Mouse (Mus musculus) gastrocnemius, adult 2 months (tissue): ENCODE data around the gene Bag1. TPM values are rescaled to one million over a fixed set of nuclear protein-coding genes. Genes with fewer than 3 reads are reported as not detected.

ENCODE experiments used
- DNase-seq: peaks from one replicate; pipeline ENCODE4 v3.0.0; 2022
- H3K27ac ChIP-seq: fragments of 200-600 bp; 2 replicates; pipeline ENCODE4 v1.8.1; 2022; ENCODE audit warnings: mild to moderate bottlenecking
- H3K4me3 ChIP-seq: fragments of 200-600 bp; 2 replicates; pipeline ENCODE4 v1.8.1; 2022; ENCODE audit warnings: mild to moderate bottlenecking, moderate library complexity
- CTCF ChIP-seq: fragments of 200-600 bp; IDR thresholded peaks from 2 replicates; pipeline ENCODE4 v1.8.1; 2022; ENCODE audit warnings: antibody characterized with exemption, mild to moderate bottlenecking, moderate library complexity
- intact Hi-C: fragments of 180-260 bp; cut with DNase I; formaldehyde crosslinking; loops from one replicate; pipeline ENCODE4 v1.15.1; 2025
- long read RNA-seq, 2 experiments: library from polyadenylated mRNA; stranded (forward); transcript quantifications; one replicate each; pipeline ENCODE4 v2.0.0; 2021
- total RNA-seq, 2 experiments: library from RNA; stranded (reverse); gene quantifications; 2 replicates each; pipeline ENCODE4 v1.2.3; 2021

Gene Bag1
- 100 to 1,000 TPM; 201 to 232 TPM for total RNA-seq
- long read RNA-seq, experiment 1, transcript Bag1-202 (7 exons, 1,336 nt) = major isoform, 366 of 375 reads
- long read RNA-seq, experiment 1, partial matches to known transcripts = 2 of 375 reads
- long read RNA-seq, experiment 1, other reads (novel, unspliced or antisense) = 7 of 375 reads
- long read RNA-seq, experiment 2, transcript Bag1-202 (7 exons, 1,336 nt) = major isoform, 379 of 389 reads
- long read RNA-seq, experiment 2, partial matches to known transcripts = 2 of 389 reads
- long read RNA-seq, experiment 2, other reads (novel, unspliced or antisense) = 8 of 389 reads

DNA sequence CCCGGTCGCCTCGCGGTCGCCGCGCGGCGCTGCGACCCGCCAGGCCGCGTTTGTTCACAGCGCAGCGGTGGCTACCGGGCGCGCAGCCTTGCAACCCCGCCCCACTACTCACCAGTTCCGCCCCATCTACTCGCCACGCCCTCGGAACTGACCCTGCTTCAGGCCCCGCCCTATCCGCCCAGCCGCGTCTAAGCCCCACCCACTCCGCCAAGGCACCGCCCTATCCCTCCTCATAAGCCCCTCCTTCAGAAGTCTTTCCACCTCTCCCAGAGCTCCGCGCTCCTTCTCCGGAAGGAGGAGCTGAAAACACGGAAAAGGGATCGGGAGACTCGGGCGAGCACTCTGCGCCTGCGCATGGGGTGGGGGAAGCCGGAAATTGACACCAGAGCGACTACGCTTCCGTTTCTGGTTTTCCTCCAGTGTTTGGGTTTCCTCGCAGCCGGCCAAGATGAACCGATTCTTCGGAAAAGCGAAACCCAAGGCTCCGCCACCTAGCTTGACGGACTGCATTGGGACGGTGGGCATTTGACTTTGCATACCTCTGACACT, at the start of gene Bag1, which contains the start of gene Chmp5:
TSS of gene Bag1 (minus strand) at position 135 of the 549 bp plus-strand sequence.
TSS of gene Chmp5 (plus strand) at position 248 of the 549 bp plus-strand sequence.
- DNase-seq = peak; percentile 99
- no peak; the same call in 1 of the 2 replicates for TF ChIP-seq CTCF
- peak within 1 kb of the TSS; percentile 76 for H3K4me3 ChIP-seq
- intact Hi-C loops = loop anchor here (2.0 to 5.0 kb wide), 3 partner anchors 23 to 175 kb away; partner anchors contain the start of genes B4galt1 and Nfx1
- H3K27ac ChIP-seq = peak within 1 kb of the TSS; percentile 95

- no peak for TF ChIP-seq CTCF
- DNase-seq = no peak
- intact Hi-C loops = no loop called here
- no peak overlapping the region for H3K4me3 ChIP-seq
- no peak overlapping the region for H3K27ac ChIP-seq
These were observed 48.2 kb upstream of the Bag1 start for GRCm38 (mm10) chr4:40996302-40996701.

DNA sequence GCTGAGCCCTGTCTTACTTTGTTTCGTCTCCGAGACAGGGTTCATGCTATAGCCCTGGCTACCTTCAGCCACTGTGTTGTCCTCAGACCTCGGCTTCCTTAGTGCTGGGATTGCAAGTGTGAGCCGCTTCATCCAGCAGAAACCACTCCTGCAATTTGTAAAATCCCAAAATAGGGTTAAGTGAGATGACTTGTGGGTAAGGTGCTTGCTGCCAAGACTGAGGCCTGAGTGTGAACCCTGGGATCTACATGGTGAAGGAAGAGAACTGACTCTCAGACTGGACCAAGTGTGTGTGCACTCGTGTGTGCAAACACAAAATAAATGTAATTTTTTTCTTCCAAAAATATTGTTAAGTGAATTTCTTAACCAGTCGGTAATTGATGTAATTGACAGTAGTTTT, 41.5 kb upstream of the Bag1 start:
- intact Hi-C loops = no loop called here
- H3K4me3 ChIP-seq = no peak overlapping the region
- TF ChIP-seq CTCF = no peak
- no peak for DNase-seq
- H3K27ac ChIP-seq = no peak overlapping the region

DNA sequence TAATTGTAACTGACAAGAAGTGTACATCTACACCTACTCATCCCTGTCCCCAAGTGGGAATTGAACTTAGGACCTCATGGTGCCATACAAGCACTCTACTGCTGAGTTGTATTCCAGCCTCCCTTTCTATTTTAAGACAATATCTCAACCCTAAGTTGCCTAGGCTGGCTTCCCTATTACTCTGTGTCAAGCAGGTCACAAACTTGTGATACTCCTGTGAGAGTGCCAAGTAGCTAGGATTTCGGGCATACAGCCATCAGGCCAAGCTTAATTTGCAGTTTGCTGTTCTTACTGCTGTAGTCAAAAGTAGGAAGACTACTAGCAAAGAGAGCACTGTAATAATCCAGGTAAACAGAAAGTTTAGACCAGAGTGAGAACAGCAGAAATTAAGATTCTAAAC, 35.6 kb upstream of the Bag1 start:
- intact Hi-C loops = no loop called here
- Histone ChIP-seq H3K4me3 (no peak overlapping the region), H3K27ac (peak overlapping the region; percentile 71)
- peak; percentile 89 for DNase-seq
- TF ChIP-seq CTCF = no peak

GRCm38 (mm10) chr4:40982486-40982885, 34.4 kb upstream of the Bag1 start:
- Histone ChIP-seq H3K27ac (peak overlapping the region; percentile 71; the same call in 1 of the 2 replicates), H3K4me3 (no peak overlapping the region)
- intact Hi-C loops = no loop called here
- DNase-seq = no peak
- TF ChIP-seq CTCF = no peak

DNA sequence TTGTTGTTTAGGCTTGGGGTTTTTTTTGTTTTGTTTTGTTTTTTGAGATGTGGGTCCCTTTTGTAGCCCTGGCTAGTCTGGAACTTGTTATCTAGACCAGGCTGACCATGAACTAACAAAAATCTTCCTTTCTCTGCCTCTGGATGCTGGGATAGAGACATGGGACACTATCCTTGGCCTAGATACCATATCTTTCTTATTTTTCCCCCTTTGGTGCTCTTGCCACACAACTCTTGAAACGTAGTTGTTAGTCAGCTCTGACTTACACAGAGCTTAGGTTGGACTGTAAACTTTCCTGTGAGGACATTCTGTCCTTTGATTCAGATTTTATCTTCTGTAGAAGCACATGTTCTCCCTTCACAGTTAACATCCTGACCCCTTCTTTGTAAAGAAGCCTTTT, 31.3 kb upstream of the Bag1 start:
- intact Hi-C loops = no loop called here
- H3K4me3 ChIP-seq = no peak overlapping the region
- no peak for TF ChIP-seq CTCF
- DNase-seq = no peak
- no peak overlapping the region for H3K27ac ChIP-seq

DNA sequence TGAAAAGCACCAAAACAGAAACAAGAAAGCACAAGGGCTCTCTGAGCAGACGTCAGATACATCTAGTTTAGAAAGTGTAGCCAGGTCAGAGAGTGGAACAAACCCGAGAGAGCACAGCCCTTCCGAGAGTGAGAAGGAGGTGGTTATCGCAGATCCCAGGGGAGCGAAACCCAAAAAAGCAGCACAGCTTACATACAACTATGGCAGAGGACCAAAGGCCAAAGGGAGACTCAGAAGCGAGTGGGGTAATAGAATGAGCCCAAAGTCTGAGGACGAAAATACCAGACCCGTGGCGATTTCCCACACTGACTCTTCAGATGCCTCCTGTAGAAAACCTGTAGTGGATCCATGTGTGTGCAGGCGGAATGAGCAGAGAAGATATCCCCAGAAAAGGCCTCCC, 28.6 kb upstream of the Bag1 start:
- Histone ChIP-seq H3K4me3 (no peak overlapping the region), H3K27ac (no peak overlapping the region)
- no peak for TF ChIP-seq CTCF
- no peak for DNase-seq
- intact Hi-C loops = no loop called here

GRCm38 (mm10) chr4:40975678-40976077, 27.6 kb upstream of the Bag1 start:
- no peak for DNase-seq
- intact Hi-C loops = no loop called here
- H3K27ac ChIP-seq = no peak overlapping the region
- TF ChIP-seq CTCF = no peak
- H3K4me3 ChIP-seq = no peak overlapping the region

GRCm38 (mm10) chr4:40974011-40974410, 25.9 kb upstream of the Bag1 start:
- TF ChIP-seq CTCF = no peak
- no peak overlapping the region for H3K4me3 ChIP-seq
- intact Hi-C loops = no loop called here
- DNase-seq = no peak
- no peak overlapping the region; the same call in 1 of the 2 replicates for H3K27ac ChIP-seq

GRCm38 (mm10) chr4:40971744-40972143, 23.6 kb upstream of the Bag1 start:
- intact Hi-C loops = loop anchor here (2.0 kb wide), 1 partner anchor 23 kb away; the partner anchor contains the start of genes Bag1 and Chmp5
- TF ChIP-seq CTCF = peak; percentile 44
- Histone ChIP-seq H3K4me3 (peak overlapping the region; percentile 68), H3K27ac (peak overlapping the region; percentile 96)
- peak; percentile 36 for DNase-seq

- DNase-seq = peak; percentile 97
- TF ChIP-seq CTCF = no peak; the same call in 1 of the 2 replicates
- intact Hi-C loops = loop anchor here (2.0 kb wide), 1 partner anchor 22 kb away; the partner anchor contains the start of genes Bag1 and Chmp5
These were observed 23.0 kb upstream of the Bag1 start, which contains the start of gene Nfx1 for GRCm38 (mm10) chr4:40970842-40971701. Gene Nfx1, plus strand, starts transcription at chr4:40970906.

GRCm38 (mm10) chr4:40970592-40970841, 22.4 kb upstream of the Bag1 start:
- no peak for TF ChIP-seq CTCF

More at GRCm38 (mm10) chr4:40970842-40971701, 23.0 kb upstream of the Bag1 start, which contains the start of gene Nfx1:
- peak within 1 kb of the TSS; percentile 96 for H3K27ac ChIP-seq
- peak within 1 kb of the TSS; percentile 68 for H3K4me3 ChIP-seq

More at GRCm38 (mm10) chr4:40970592-40970841, 22.4 kb upstream of the Bag1 start:
- H3K27ac ChIP-seq = peak overlapping the region; percentile 96
- H3K4me3 ChIP-seq = peak overlapping the region; percentile 68
- DNase-seq = no peak
- intact Hi-C loops = loop anchor here (2.0 kb wide), 1 partner anchor 22 kb away; the partner anchor contains the start of genes Bag1 and Chmp5
